Mouse (Mus musculus) liver, adult 2 months (tissue): Measurements from ENCODE around the gene Wasf3. TPM values are rescaled to one million over a fixed set of nuclear protein-coding genes. Genes with fewer than 3 reads are reported as not detected.

Experiments used
- DNase-seq: peaks from one replicate; pipeline ENCODE4 v3.0.0-alpha.2; 2011; ENCODE audit warnings: low read depth, low spot score; ENCODE audit errors: extremely low read depth
- H3K27ac ChIP-seq: fragments of 200-500 bp; replicated peaks from 2 replicates; pipeline ENCODE4 v1.5.1; 2012; ENCODE audit warnings: low read depth, mild to moderate bottlenecking, control low read depth, inconsistent platforms, low read length; ENCODE audit not compliant: insufficient read depth
- H3K27me3 ChIP-seq: fragments of 200-500 bp; 2 replicates; pipeline ENCODE4 v1.6.1; 2012; ENCODE audit warnings: mild to moderate bottlenecking, moderate library complexity, low read length, inconsistent platforms; ENCODE audit not compliant: control insufficient read depth, insufficient read depth
- H3K36me3 ChIP-seq: fragments of 200-500 bp; 2 replicates; pipeline ENCODE4 v1.6.1; 2012; ENCODE audit warnings: low read length, inconsistent platforms; ENCODE audit not compliant: control insufficient read depth, insufficient read depth
- H3K4me1 ChIP-seq: fragments of 200-500 bp; 2 replicates; pipeline ENCODE4 v1.6.1; 2011; ENCODE audit warnings: low read length; ENCODE audit not compliant: control insufficient read depth, insufficient read depth
- H3K4me3 ChIP-seq: fragments of 200-500 bp; 2 replicates; pipeline ENCODE4 v1.5.1; 2011; ENCODE audit warnings: low read depth, mild to moderate bottlenecking, control low read depth, low read length, moderate library complexity; ENCODE audit not compliant: insufficient read depth
- H3K79me2 ChIP-seq: fragments of 200-500 bp; 2 replicates; pipeline ENCODE4 v1.6.1; 2012; ENCODE audit warnings: inconsistent platforms, mild to moderate bottlenecking, low read length, moderate library complexity; ENCODE audit not compliant: control insufficient read depth, insufficient read depth
- H3K9ac ChIP-seq: fragments of 200-500 bp; 2 replicates; pipeline ENCODE4 v1.6.1; 2012; ENCODE audit warnings: low read depth, mild to moderate bottlenecking, control low read depth, inconsistent platforms, low read length
- CTCF ChIP-seq: fragments of 200-500 bp; IDR thresholded peaks from 2 replicates; pipeline ENCODE4 v1.5.1; 2011; ENCODE audit warnings: low read depth, low read length, control low read depth
- POLR2A ChIP-seq: fragments of 200-500 bp; IDR thresholded peaks from 2 replicates; pipeline ENCODE4 v1.6.1; 2011; ENCODE audit warnings: low read length, control low read depth; ENCODE audit not compliant: insufficient read depth; ENCODE audit errors: extremely low read depth
- WGBS: fragments of 180-500 bp; shearing (Covaris S2); methylation state at CpG from one replicate; pipeline ENCODE4 v1.1.7; 2018; 5-methylcytosine and 5-hydroxymethylcytosine counted together
- polyA plus RNA-seq: library from polyadenylated mRNA; depleted of rRNA; stranded (reverse); fragments of >200 nt; gene quantifications from 2 replicates; pipeline ENCODE4 v1.2.3, GENCODE M21; 2012; rRNA removed
- total RNA-seq: library from RNA; depleted of rRNA; stranded (reverse); fragments of >200 nt; gene quantifications from 2 replicates; pipeline ENCODE4 v1.2.3, GENCODE M21; 2014; rRNA removed

Wasf3 gene
- total RNA-seq (0.07 and 0.09 TPM in 2 replicates), polyA plus RNA-seq (0.02 and 0.04 TPM in 2 replicates)

- TF ChIP-seq POLR2A = no peak
- TF ChIP-seq CTCF = no peak
- Histone ChIP-seq H3K9ac (no peak within 1 kb of the TSS), H3K4me3 (peak within 1 kb of the TSS; percentile 23; the same call in 1 of the 2 replicates), H3K27ac (no peak within 1 kb of the TSS), H3K79me2 (no peaks in the 10 kb centered on the region), H3K27me3 (peaks cover 9% of the 10 kb centered on the region), H3K4me1 (no peaks in the 10 kb centered on the region), H3K36me3 (no peaks in the 10 kb centered on the region)
- no peak for DNase-seq
- 3% methylated on average over 66 of the region's 66 CpGs for WGBS
These were observed at the start of gene Wasf3 for GRCm38 (mm10) chr5:146384935-146385591. TSS of gene Wasf3 (plus strand) at chr5:146384985.

- H3K9ac ChIP-seq = no peak overlapping the region
- no peaks in the 10 kb centered on the region for H3K79me2 ChIP-seq
- no peaks in the 10 kb centered on the region for H3K4me1 ChIP-seq
- TF ChIP-seq POLR2A (no peak), CTCF (no peak)
- no peak for DNase-seq
- no peak overlapping the region for H3K27ac ChIP-seq
- no peak overlapping the region for H3K4me3 ChIP-seq
- 66% methylated on average over 9 of the region's 9 CpGs for WGBS
- H3K27me3 ChIP-seq = no peaks in the 10 kb centered on the region
- H3K36me3 ChIP-seq = no peaks in the 10 kb centered on the region
These were observed 46.7 kb upstream of the Wasf3 start for GRCm38 (mm10) chr5:146338064-146338463.

- no peaks in the 10 kb centered on the region for H3K36me3 ChIP-seq
- no peak for DNase-seq
- H3K4me1 ChIP-seq = no peaks in the 10 kb centered on the region
- WGBS = 73% methylated on average over 4 of the region's 4 CpGs
- H3K79me2 ChIP-seq = no peaks in the 10 kb centered on the region
- H3K9ac ChIP-seq = no peak overlapping the region
- no peak for TF ChIP-seq POLR2A
- TF ChIP-seq CTCF = no peak
- H3K4me3 ChIP-seq = no peak overlapping the region
- H3K27me3 ChIP-seq = no peaks in the 10 kb centered on the region
- no peak overlapping the region for H3K27ac ChIP-seq
These were observed 44.7 kb upstream of the Wasf3 start for GRCm38 (mm10) chr5:146340037-146340436.

- H3K4me3 ChIP-seq = no peak overlapping the region
- no peaks in the 10 kb centered on the region for H3K79me2 ChIP-seq
- H3K36me3 ChIP-seq = no peaks in the 10 kb centered on the region
- H3K27ac ChIP-seq = no peak overlapping the region
- no peak for DNase-seq
- no peak overlapping the region for H3K9ac ChIP-seq
- TF ChIP-seq POLR2A (no peak), CTCF (no peak)
- 88% methylated on average over 12 of the region's 12 CpGs for WGBS
- H3K27me3 ChIP-seq = peaks cover 3% of the 10 kb centered on the region; the same call in 1 of the 2 replicates
- H3K4me1 ChIP-seq = no peaks in the 10 kb centered on the region
These were observed 39.7 kb upstream of the Wasf3 start for GRCm38 (mm10) chr5:146344911-146345686.

GRCm38 (mm10) chr5:146347081-146347480 is 37.7 kb upstream of the Wasf3 start:
- H3K4me3 ChIP-seq = no peak overlapping the region
- no peak overlapping the region for H3K27ac ChIP-seq
- no peaks in the 10 kb centered on the region for H3K79me2 ChIP-seq
- TF ChIP-seq POLR2A = no peak
- TF ChIP-seq CTCF = no peak
- H3K27me3 ChIP-seq = peaks cover 3% of the 10 kb centered on the region; the same call in 1 of the 2 replicates
- no peaks in the 10 kb centered on the region for H3K4me1 ChIP-seq
- 74% methylated on average over 6 of the region's 6 CpGs for WGBS
- DNase-seq = no peak
- no peak overlapping the region for H3K9ac ChIP-seq
- H3K36me3 ChIP-seq = no peaks in the 10 kb centered on the region

- Histone ChIP-seq H3K4me1 (no peaks in the 10 kb centered on the region), H3K27me3 (peaks cover 3% of the 10 kb centered on the region; the same call in 1 of the 2 replicates), H3K4me3 (no peak overlapping the region), H3K9ac (no peak overlapping the region), H3K27ac (no peak overlapping the region), H3K36me3 (no peaks in the 10 kb centered on the region), H3K79me2 (no peaks in the 10 kb centered on the region)
- WGBS = 69% methylated on average over 3 of the region's 3 CpGs
- no peak for DNase-seq
- no peak for TF ChIP-seq CTCF
- no peak for TF ChIP-seq POLR2A
These were observed 35.6 kb upstream of the Wasf3 start for GRCm38 (mm10) chr5:146349183-146349582.
